ENCODE assay signal across 16 mouse cellular contexts in the genomic region with DNA sequence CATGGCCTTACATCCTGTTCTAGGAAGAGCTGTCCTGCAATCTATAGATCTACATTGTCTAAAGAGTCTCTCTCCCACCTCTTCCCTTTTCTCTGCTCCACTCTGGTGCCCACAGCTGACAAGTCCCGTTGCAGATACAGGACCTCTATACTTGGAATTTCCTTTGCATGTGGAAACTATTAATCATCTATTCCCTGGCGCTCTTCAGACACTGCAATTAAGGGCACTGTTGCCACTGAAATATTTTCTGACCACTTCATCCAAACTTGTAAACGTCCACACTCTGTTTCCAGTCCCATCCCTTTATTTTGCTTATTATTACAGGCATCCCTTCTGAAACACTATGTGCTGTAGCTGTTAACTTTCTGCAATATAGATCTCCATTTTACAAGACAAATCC. TPM values are rescaled to one million over a fixed set of nuclear protein-coding genes. Genes with fewer than 3 reads are reported as not detected.
"Had no signal": no experiment of that assay in that cellular context is flagged by ENCODE, and none has a peak within 500 bp of the region (broad histone marks: within the 10 kb centered on the region; RNA-seq: fewer than 3 reads in every experiment).

No protein-coding gene starts in this region.

- H3K4me2 ChIP-seq: limb, embryonic 15.5 days; liver, embryonic 12.5 days; lung, embryonic 14.5 days; neural tube, embryonic 12.5 days had no signal

- H3K36me3 ChIP-seq: limb, embryonic 15.5 days; liver, embryonic 12.5 days; midbrain, embryonic 10.5 days; neural tube, embryonic 12.5 days had no signal

- ATAC-seq: liver, embryonic 12.5 days had no signal

- DNase-seq: kidney, adult 11 months; lung, embryonic 14.5 days; lung, postnatal 10 days; lung, postnatal 4 days; midbrain, embryonic 14.5 days; right cerebral cortex, adult 18-20 months; right cerebral cortex, postnatal 25 days; thymus, adult 2 months; thymus, postnatal 25 days had no signal

- H3K9ac ChIP-seq: limb, embryonic 15.5 days; liver, embryonic 12.5 days; lung, embryonic 14.5 days; neural tube, embryonic 12.5 days had no signal

- H3K9me3 ChIP-seq: limb, embryonic 15.5 days; liver, embryonic 12.5 days; midbrain, embryonic 10.5 days; neural tube, embryonic 12.5 days had no signal

- H3K4me3 ChIP-seq: left cerebral cortex, adult 2 months; limb, embryonic 15.5 days; liver, embryonic 12.5 days; midbrain, embryonic 10.5 days; neural tube, embryonic 12.5 days had no signal

- H3K27me3 ChIP-seq: limb, embryonic 15.5 days; liver, embryonic 12.5 days; neural tube, embryonic 12.5 days had no signal

- H3K27ac ChIP-seq: left cerebral cortex, adult 2 months; limb, embryonic 15.5 days; liver, embryonic 12.5 days; midbrain, embryonic 10.5 days; neural tube, embryonic 12.5 days had no signal

RNA-seq across cellular contexts. Expression of a gene that starts 31.9 kb away (rescaled TPM):
- total RNA-seq: megakaryocyte, adult 5-6 weeks; neutrophil, adult 5-6 weeks had no signal
